Mouse (Mus musculus): ENCODE results near the gene Raet1e.
"Not testable (repeated sequence)": the region's sequence is repeated elsewhere in the genome, so short reads cannot be mapped to it uniquely, and the experiment has no call there.

Gene Raet1e

GRCm38 (mm10) chr10:22158310-22158999 is at the start of gene Raet1e, which contains the start of gene H60b:
Gene Raet1e, plus strand, starts transcription at chr10:22158569.
Gene H60b, plus strand, starts transcription at chr10:22158586.
- peak; percentile 83 to 88 for DNase-seq

DNA sequence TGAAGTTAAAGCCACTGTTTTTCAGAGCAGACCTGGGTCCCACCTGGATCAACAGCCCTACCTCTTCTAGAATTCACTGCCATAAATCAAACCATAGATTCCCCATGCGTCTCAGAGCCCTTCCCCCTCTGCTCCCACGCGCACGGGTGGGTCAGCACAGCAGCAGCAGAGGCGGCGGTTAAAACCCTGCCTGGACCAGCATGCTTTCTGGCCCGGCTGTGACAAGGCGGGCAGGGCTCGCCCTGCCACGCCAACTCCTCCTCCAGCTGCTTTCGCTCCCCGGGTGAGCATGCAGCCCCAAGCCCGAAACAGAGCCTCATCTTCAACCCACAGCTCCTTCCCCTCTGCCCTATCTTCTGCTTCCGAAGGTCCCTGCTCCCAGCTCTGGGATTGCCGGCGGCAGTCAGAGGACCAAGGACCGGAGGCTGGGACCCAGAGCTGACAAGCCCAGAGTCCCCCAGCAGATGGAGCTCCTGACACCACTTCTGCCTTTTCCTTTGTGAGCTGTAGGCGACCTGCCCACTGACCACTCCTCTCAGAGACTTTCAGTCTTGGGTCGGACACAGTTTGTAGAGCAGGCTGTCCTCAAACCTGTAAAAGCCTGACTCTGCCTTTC is 17.6 kb upstream of the Raet1e start:
- peak; percentile 84 to 89 for DNase-seq

DNA sequence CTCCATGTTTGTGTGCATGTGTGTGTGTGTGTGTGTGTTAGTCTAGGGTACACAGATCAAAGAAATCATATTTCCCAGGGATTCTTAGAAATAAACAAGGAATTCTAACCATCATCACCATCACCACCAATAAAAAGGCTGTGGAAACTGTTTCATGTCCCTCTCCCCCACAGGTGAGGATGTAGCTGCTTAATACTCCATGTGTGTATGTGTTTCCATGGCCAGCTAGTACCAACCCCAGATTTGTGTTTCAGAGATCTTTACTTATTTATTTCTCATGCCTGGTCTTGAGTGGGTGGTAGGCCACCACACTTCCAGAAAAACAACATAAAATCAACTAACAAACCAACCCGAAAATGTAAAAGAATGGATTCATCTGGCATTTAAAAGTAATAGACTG is 16.2 kb upstream of the Raet1e start:
- DNase-seq: not testable (repeated sequence)

- DNase-seq: no peak
Measured at GRCm38 (mm10) chr10:22142926-22143325, 15.4 kb upstream of the Raet1e start.

DNA sequence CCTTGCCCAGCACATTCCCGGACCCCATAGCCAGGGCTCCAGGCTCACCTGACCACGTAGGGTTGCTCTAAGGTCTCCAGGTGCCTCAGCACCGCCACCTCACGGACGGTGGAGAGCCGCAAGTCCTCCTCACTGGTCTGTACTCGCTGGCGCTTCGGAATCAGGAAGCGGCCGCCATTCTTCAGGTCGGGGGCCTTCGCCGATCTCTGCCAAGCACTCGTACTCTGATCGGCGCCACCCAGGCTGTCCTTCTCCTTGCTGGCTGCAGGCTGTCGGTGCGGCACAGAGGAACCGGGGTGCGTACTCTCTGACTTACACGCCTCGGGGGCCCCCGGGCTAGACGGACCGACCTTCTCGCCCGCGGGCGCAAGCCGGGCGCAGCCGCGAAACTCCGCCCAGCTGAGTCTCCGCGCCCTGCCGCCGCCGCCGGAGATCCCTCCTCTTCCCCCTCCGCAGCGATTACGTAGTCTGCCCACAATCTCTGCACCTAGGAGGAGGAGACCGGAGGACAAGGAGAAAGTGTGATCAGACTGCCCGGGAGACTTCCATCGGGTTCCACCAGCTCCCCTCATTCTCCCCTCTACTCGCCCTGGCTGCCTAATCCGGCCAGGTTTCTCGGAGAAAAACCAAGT is 9.8 kb upstream of the Raet1e start:
- DNase-seq: peak; percentile 87 to 88

- DNase-seq: no peak
Measured at GRCm38 (mm10) chr10:22149073-22149690, 9.2 kb upstream of the Raet1e start, which contains the start of gene E030030I06Rik. Gene E030030I06Rik, minus strand, starts transcription at chr10:22149270.

GRCm38 (mm10) chr10:22149691-22150465 is 8.5 kb upstream of the Raet1e start:
- peak; percentile 31 to 35 for DNase-seq

DNA sequence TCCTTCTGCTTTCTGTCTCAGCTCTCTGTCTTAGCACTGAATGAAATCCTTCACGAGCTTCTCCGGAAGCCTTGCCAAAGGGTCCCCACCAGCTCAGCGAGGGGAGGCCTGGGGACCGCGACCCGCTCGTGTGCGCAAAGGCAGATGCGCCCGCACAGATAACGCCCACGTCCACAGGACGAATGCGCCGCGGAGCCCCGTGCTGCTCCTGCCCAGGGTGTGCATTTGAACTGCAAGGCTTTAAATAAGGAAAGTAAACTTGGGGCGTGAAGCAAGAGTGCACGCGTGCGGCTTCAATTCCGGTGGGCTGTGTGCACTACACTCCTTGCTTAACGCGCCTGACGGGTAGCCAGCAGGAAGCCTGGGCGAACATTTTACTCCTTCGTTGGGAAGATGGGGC is 7.8 kb upstream of the Raet1e start:
- DNase-seq: peak in 1 of 2 experiments; percentile 24

- DNase-seq: peak; percentile 34 to 38
Measured at GRCm38 (mm10) chr10:22151056-22151862, 7.1 kb upstream of the Raet1e start.

DNA sequence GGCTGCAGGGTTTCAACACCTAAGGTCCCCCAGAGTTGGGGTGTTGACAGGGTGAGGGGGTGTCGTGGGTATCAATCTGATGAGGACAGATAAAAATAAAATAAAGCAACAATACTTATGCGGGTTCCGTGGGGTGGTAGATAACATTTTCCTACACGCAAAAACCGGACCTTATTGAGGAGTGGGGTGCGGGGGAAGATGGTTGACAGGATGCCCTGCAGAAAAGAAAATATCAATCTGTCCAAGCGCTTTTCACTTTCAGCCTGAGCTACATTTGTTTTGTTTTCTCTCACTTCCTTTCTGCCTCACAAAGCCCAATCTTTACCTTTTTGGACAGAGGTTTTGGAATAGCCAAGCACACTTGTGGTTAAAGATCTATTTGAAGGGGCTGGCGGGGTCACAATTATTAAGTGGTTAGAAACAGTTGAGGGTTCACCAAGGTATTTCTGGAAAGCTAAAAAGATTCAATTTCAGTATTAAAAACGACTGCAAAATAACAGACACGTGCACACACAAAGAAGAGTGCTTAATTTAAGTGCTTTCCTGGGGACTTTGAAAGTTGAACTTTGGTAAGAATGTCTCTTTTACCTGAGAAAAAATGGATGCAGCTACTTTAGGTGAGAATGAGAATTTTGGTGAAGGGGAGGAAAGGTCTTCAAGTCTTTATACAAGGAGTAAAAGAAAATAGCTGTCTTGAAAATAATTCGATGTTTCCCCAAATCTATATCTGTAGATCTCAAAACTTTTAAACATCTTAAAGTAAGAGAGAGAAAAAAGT is 6.3 kb upstream of the Raet1e start:
- not testable (repeated sequence) for DNase-seq

DNA sequence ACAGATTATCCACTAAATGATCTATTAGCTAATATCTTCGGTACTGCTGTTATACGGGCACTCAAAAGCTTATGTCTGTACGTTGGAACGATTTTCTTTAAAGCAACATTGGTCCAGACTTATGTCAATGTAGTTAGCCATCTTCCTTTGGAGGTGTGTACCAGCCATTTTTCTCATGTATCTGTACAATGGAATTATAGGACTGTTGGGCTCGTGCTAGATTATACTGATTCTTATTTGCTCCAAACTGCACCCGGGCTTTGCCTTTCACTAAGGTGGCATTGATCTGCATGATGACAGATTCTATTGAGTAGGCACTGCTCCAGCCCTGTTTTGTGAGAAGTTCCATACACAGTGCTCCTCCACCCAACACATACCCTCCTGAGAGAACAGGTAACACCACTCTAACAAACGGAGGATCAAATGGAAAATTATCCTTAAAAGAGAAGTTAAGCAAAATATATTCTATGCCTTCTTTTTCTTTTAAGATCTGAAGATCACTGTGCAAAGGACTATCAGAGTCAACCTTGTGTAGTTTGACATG is 5.2 kb upstream of the Raet1e start:
- DNase-seq: not testable (repeated sequence)

DNA sequence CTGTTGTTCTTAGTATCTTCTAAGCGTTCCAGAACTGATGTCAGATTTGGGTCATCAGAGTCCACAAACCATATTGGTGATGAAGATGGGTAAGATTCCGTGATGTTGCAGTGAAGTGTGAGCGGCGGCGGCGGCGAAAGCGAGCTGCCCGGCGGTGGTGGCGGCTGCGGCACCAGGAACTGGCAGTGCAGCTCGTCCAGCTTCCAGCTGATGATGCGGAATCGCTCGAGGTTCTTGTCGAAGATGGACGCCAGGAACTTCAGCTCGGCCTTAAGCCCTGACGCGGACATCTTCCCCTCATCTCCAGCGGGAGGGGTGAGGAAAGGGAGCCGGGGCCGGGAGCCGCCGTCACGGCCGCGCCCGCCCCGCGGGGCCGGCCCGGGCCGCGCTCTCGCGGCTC is 4.2 kb upstream of the Raet1e start:
- DNase-seq: peak in 1 of 2 experiments; percentile 35

DNA sequence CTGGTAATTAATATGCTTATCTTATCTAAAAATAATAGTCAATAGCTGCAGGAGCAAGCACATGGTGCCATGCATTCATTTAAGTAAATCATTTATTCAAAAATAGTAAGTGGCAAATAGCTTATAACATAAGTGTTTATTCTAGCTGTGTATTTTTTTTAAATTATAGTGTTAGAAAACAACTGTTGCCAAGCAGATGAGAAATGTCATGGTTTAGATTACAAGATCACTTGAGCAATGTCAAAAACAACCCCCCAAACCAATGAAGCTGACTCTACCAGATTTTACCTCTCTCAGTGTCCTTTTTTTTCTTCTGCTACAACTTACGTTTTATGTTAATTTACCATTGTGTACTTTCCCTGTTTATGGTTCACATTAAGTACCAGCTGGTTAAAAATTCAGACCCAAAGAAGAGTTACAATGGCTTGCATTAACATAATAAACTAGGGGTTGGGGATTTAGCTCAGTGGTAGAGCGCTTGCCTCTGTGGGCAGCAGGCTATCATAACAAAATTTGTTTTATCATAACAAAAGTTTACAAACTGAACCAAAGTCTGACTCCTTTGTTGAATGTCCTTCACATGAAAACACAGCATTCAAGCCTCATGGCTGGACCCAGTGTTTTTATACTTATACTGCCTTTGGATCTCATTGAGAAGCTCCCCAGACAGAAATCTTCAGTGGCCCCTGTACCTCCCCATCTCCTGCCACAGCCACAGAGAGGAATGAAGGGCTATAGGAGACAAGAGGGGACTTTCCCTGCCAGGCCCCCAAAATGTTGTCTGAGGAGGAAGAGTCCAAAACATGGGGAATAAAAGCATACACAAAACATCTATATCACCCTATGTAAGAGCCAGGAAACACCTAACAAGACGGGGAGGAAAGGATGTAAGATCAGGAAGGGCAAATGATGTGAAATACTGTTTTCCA is 3.2 kb upstream of the Raet1e start:
- DNase-seq: no peak

DNA sequence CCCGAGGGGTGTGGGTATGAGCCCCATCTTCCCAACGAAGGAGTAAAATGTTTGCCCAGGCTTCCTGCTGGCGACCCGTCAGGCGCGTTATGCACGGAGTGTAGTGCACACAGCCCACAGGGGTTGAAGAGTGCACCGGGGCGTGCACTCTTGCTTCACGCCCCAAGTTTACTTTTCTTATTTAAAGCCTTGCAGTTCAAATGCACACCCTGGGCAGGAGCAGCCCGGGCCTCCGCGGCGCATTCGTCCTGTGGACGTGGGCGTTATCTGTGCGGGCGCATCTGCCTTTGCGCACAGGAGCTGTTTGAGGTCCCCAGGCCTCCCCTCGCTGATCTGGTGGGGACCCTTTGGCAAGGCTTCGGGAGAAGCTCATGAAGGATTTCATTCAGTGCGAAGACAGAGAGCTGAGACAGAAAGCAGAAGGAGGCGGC is 777 bp downstream of the Raet1e start:
- DNase-seq: peak in 1 of 2 experiments; percentile 33

DNA sequence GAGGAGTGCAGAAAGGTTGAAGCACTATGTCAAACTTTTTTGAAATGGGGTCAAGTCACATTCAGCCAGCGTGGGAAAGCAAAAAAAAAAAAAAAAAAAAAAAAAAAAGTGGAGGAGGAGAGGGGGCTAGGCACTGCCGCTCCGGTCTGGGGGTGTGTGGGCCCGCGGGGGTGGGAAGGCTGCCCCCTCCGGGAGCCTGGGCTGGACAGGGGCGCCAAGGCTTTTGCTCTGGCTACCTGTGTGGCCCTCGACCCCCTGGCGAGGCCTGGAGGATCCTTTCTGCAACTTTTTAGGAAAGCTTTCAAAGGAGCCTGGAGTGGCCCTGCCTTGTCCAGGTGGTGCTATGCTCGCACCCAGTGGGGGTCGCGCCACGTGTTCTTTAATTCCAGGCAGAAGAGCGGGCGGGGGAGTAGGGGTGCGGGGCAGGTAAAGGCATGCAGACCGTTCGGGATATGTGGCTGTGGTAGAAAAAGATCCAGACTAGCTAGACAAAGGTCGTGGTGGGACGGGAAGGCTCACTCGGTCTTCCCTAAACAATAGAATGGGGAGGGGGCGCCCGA is 1.3 kb downstream of the Raet1e start:
- no peak for DNase-seq

DNA sequence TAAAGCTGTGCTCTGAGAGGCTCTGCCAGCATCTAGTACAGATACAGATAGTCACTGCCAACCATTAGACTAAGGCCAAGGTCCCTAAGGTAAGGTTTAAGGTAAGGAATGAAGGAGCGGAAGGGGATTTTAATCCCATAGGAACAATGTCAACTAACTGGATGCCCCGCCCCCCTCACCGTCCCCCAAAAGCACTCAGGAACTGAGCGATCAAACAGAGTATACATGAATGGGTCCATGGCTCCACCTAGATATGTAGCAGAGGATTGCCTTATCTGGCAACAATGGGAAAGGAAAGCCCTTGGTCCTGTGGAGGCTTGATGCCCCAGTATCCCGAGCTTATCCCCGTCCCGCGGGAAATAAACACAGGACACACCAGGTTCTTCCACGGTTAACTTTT is 4.9 kb downstream of the Raet1e start:
- not testable (repeated sequence) for DNase-seq

DNA sequence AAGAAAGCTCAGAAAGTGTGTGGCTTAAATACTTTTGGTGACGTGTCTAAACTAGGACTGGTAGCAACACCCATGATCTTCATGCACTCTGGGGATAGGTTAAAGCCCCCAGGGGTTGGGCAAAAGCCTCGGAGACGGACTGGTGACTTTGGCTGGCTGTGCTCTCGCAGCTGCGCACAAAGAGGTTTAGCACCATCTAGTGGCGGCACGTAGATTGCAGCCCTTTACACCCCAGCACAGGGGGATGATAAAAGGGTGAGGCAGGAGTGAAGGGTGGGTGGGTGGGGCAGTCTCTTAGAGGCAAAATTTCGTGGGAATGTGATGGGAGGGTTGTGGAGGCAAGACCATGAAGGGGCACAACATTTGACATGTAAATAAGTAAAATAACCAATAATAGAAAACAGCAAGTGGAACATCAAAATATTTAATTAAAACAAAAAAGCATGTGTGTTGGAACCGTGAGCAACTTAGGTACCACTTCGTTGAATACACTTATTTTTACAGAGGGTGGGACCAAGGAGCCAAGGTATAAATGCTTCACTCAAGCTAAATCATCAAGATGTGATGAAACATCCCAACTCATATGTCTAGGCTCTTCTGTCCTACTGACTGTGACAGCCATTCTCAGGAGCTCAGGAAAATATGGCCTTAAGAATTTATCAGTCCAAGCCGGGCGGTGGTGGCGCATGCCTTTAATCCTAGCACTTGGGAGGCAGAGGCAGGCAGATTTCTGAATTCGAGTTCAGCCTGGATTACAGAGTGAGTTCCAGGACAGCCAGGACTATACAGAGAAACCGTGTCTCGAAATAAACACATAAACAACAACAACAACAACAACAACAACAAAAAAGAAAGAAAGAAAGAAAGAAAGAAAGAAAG is 5.6 kb downstream of the Raet1e start:
- peak; percentile 67 to 80 for DNase-seq

Measured in lung, postnatal 4 days (tissue).